Mouse (Mus musculus) ES-Bruce4 (cell line): Measurements from ENCODE around the gene Nedd8. TPM values are rescaled to one million over a fixed set of nuclear protein-coding genes. Genes with fewer than 3 reads are reported as not detected.

Source experiments
- H3K27ac ChIP-seq: 2 replicates; pipeline ENCODE4 v1.5.1; 2012; ENCODE audit warnings: low read length, inconsistent platforms; ENCODE audit not compliant: insufficient read depth
- H3K27me3 ChIP-seq: 2 replicates; pipeline ENCODE4 v1.6.1; 2012; ENCODE audit warnings: mild to moderate bottlenecking, low read length, inconsistent platforms; ENCODE audit not compliant: control insufficient read depth, poor library complexity, insufficient read depth, severe bottlenecking
- H3K36me3 ChIP-seq: 2 replicates; pipeline ENCODE4 v1.6.1; 2012; ENCODE audit warnings: inconsistent platforms, mild to moderate bottlenecking, low read length, moderate library complexity; ENCODE audit not compliant: control insufficient read depth, poor library complexity, insufficient read depth, severe bottlenecking
- H3K4me1 ChIP-seq: one replicate; pipeline ENCODE4 v1.8.1; 2011; ENCODE audit warnings: low read length; ENCODE audit not compliant: control insufficient read depth, insufficient read depth
- H3K4me3 ChIP-seq: 2 replicates; pipeline ENCODE4 v1.5.1; 2011; ENCODE audit warnings: low read depth, mild to moderate bottlenecking, low read length
- H3K9ac ChIP-seq: 2 replicates; pipeline ENCODE4 v1.6.1; 2012; ENCODE audit warnings: low read depth, mild to moderate bottlenecking, inconsistent platforms; ENCODE audit not compliant: poor library complexity, severe bottlenecking
- H3K9me3 ChIP-seq: replicated peaks from 2 replicates; pipeline ENCODE4 v1.6.1; 2012; ENCODE audit warnings: mild to moderate bottlenecking, low read length, inconsistent platforms; ENCODE audit not compliant: control insufficient read depth, poor library complexity, insufficient read depth, severe bottlenecking
- CTCF ChIP-seq: IDR thresholded peaks from one replicate; pipeline ENCODE4 v1.8.1; 2011; ENCODE audit warnings: low read depth, low read length
- EP300 ChIP-seq: IDR thresholded peaks from 2 replicates; pipeline ENCODE4 v1.6.1; 2011; ENCODE audit warnings: low read depth, low read length; ENCODE audit not compliant: insufficient read depth
- POLR2A ChIP-seq: IDR thresholded peaks from one replicate; pipeline ENCODE4 v1.8.1; 2011; ENCODE audit warnings: low read length; ENCODE audit not compliant: insufficient read depth
- polyA plus RNA-seq: library from polyadenylated mRNA; stranded (reverse); fragments of >200 nt; gene quantifications from 2 replicates; pipeline ENCODE4 v1.2.4, GENCODE M21; 2011; ENCODE audit warnings: low read depth; ENCODE audit not compliant: missing spikeins, insufficient read depth, insufficient read length

The Nedd8 gene
- polyA plus RNA-seq, 1 experiment = 229 TPM

DNA sequence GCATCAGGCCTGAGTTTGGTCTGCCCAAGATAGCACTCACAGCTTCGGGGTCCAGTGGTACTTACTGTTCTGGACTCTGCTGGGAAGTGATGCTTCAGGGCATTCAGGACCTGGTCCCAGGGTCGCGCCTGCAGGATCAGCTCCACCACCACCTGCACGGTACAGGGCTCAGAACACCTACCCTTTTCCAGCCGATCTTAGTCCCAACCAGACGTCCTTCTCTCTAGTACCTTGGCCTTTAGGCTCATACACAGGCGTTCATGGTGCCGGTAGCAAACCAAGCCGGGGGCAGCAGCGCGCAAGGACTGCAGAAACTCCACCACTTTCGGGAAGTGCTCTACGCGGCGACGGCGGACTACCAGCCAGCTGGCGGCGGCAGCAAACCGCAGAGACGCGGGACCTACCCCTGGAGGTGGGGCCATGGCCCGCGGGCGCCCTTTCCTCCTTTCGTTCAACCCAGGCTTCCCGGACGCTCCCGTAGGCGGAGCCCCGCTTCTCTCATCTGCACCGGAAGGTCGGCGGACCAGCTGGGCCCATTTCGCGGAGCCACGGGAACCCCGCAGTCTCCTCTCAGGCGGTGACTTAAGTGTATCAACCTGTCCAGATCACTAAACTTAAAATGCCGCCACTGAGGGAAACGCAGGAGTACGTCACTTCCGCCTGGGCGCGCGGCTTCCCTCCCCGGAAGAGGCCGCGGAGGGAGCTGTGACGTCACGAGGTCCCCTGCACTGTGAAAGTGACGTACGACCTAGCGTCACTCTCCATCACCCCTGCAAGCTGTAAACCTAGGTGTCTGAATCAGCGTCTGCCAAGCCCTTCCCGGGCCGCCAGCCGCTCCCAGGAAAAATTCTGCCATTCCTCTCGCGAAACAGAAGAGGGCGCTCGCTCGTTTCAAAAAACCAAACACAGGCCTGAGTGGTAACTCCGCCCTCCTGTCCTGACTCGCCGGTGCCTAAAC is 9.5 kb upstream of the Nedd8 start, which contains the start of gene Tinf2:
Gene Tinf2 (minus strand): TSS at position 661 of the 958 bp plus-strand sequence.
- H3K4me1 ChIP-seq = no peaks in the 10 kb centered on the region
- peak within 1 kb of the TSS; percentile 58 for H3K27ac ChIP-seq
- H3K9ac ChIP-seq = peak within 1 kb of the TSS; percentile 81
- no peaks in the 10 kb centered on the region for H3K9me3 ChIP-seq
- H3K36me3 ChIP-seq = peaks cover 38% of the 10 kb centered on the region
- H3K4me3 ChIP-seq = peak within 1 kb of the TSS; percentile 81
- H3K27me3 ChIP-seq = no peaks in the 10 kb centered on the region
- 0 out of 2 replicates have a peak, but pooled peaks have one; percentile 39 for TF ChIP-seq EP300
- peak; percentile 70 for TF ChIP-seq CTCF
- TF ChIP-seq POLR2A = peak; percentile 55

DNA sequence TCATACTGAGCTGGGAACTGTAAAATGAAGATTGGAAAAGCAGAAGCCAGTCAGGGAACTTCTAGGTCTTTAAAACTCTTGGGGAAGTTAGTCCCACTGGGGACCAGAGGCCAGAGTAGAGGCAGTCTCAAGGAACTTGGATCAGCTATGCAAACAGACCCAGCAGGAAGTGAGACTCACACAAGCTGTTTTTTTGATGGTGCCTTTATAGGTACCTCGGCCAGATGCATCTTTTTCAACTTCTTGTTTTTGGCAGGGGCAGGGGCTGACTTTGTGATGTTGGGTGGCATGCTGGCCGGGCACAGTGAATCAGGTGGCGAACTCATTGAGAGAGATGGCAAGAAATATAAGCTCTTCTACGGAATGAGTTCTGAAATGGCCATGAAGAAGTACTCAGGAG is 5.7 kb upstream of the Nedd8 start:
- H3K9ac ChIP-seq = no peak overlapping the region
- no peak overlapping the region for H3K27ac ChIP-seq
- H3K36me3 ChIP-seq = peaks cover 46% of the 10 kb centered on the region
- H3K27me3 ChIP-seq = no peaks in the 10 kb centered on the region
- H3K4me3 ChIP-seq = no peak overlapping the region
- H3K4me1 ChIP-seq = no peaks in the 10 kb centered on the region
- TF ChIP-seq EP300 (no peak), CTCF (no peak), POLR2A (no peak)
- H3K9me3 ChIP-seq = no peaks in the 10 kb centered on the region

DNA sequence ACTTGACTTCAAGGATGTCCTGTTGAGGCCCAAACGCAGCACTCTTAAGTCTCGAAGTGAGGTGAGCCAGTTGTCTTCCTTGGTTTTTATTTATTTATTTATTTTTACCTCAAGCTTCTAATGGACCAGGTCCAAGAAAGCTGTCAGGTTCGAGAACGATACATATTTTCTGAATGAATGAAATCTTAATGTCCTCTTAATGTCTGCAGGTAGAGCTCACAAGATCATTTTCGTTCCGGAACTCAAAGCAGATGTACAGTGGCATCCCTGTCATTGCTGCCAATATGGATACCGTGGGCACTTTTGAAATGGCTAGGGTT is 777 bp upstream of the Nedd8 start:
- H3K9ac ChIP-seq = peak overlapping the region; percentile 68
- peak overlapping the region; percentile 74 for H3K27ac ChIP-seq
- peaks cover 37% of the 10 kb centered on the region for H3K36me3 ChIP-seq
- H3K4me1 ChIP-seq = no peaks in the 10 kb centered on the region
- peak overlapping the region; percentile 58; the same call in 1 of the 2 replicates for H3K4me3 ChIP-seq
- H3K9me3 ChIP-seq = no peaks in the 10 kb centered on the region
- no peak for TF ChIP-seq POLR2A
- TF ChIP-seq EP300 = no peak
- no peak for TF ChIP-seq CTCF
- H3K27me3 ChIP-seq = no peaks in the 10 kb centered on the region

DNA sequence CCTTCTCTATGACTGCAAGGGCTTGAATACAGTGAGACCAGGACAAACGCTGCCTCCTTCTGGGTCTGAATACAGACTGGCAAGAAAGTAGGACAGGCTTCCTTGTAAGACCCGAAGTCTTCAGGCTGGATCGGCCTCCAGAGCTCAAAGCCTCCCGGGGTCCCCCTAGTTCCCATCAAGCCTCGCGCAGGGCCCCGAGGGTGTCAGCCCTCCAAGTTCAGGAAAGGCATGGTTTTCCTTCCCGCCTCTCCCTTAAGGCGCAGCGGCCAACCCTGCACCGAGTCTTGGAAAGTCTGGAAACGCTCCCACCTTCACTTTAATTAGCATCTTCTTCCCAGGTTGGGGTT is 465 bp downstream of the Nedd8 start:
- Histone ChIP-seq H3K4me3 (peak overlapping the region; percentile 89), H3K36me3 (peaks cover 31% of the 10 kb centered on the region), H3K27me3 (no peaks in the 10 kb centered on the region), H3K27ac (peak overlapping the region; percentile 31; the same call in 1 of the 2 replicates), H3K9me3 (no peaks in the 10 kb centered on the region), H3K4me1 (no peaks in the 10 kb centered on the region), H3K9ac (peak overlapping the region; percentile 55)
- TF ChIP-seq EP300 = no peak
- TF ChIP-seq CTCF = no peak
- no peak for TF ChIP-seq POLR2A

DNA sequence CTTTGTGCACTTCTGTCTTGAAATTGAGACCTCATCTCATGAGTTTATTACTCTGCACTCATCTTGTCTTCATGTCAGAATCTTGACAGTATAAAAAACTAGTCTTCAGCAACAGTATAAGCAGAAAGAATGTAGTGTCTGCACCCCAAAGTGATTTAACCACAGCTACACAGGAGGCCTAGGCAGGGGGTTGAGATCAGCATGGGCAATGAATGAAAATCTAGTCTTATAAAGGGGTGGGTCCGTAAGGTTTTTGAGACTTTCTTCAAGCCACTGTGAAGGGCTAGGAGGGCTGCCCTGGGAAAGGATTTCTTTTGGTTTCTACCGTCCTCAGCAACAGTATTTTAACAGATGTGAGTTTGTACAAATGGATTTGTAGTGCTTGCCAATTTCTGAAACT is 11.3 kb downstream of the Nedd8 start:
- H3K4me3 ChIP-seq = no peak overlapping the region
- H3K27me3 ChIP-seq = no peaks in the 10 kb centered on the region
- peaks cover 22% of the 10 kb centered on the region for H3K36me3 ChIP-seq
- H3K4me1 ChIP-seq = no peaks in the 10 kb centered on the region
- no peak overlapping the region for H3K9ac ChIP-seq
- TF ChIP-seq POLR2A (no peak), EP300 (no peak), CTCF (no peak)
- H3K27ac ChIP-seq = no peak overlapping the region
- no peaks in the 10 kb centered on the region for H3K9me3 ChIP-seq
